Mouse (Mus musculus) kidney, postnatal 4 days (tissue): Measurements from ENCODE around the gene 1700122O11Rik.

ENCODE experiments used
- DNase-seq, 2 experiments: peaks; one replicate each; pipeline ENCODE4 v3.0.0; 2021; ENCODE audit warnings: mixed read lengths in 2 of 2

Gene 1700122O11Rik

GRCm38 (mm10) chr17:48038193-48038592, at the start of gene 1700122O11Rik:
Gene 1700122O11Rik, minus strand, starts transcription at chr17:48038293.
- DNase-seq = no peak

- no peak for DNase-seq
Measured at GRCm38 (mm10) chr17:48080626-48081025, 42.5 kb upstream of the 1700122O11Rik start.

- peak in 1 of 2 experiments; percentile 12 for DNase-seq
Measured at GRCm38 (mm10) chr17:48067729-48068128, 29.6 kb upstream of the 1700122O11Rik start.

GRCm38 (mm10) chr17:48067083-48067614, 29.1 kb upstream of the 1700122O11Rik start:
- DNase-seq = no peak

- no peak for DNase-seq
Measured at GRCm38 (mm10) chr17:48065081-48065501, 27.0 kb upstream of the 1700122O11Rik start.

GRCm38 (mm10) chr17:48064196-48064843, 26.2 kb upstream of the 1700122O11Rik start:
- DNase-seq = no peak

GRCm38 (mm10) chr17:48057382-48057781, 19.3 kb upstream of the 1700122O11Rik start:
- peak in 1 of 2 experiments; percentile 12 for DNase-seq

- DNase-seq = no peak
Measured at GRCm38 (mm10) chr17:48055076-48055816, 17.2 kb upstream of the 1700122O11Rik start.

GRCm38 (mm10) chr17:48053646-48054045, 15.6 kb upstream of the 1700122O11Rik start:
- no peak for DNase-seq

GRCm38 (mm10) chr17:48052338-48053067, 14.4 kb upstream of the 1700122O11Rik start:
- no peak for DNase-seq

- DNase-seq = no peak
Measured at GRCm38 (mm10) chr17:48051638-48052337, 13.7 kb upstream of the 1700122O11Rik start.

GRCm38 (mm10) chr17:48045631-48046030, 7.5 kb upstream of the 1700122O11Rik start:
- DNase-seq = peak; percentile 88 to 90

GRCm38 (mm10) chr17:48043154-48043880, 5.2 kb upstream of the 1700122O11Rik start:
- DNase-seq = no peak

GRCm38 (mm10) chr17:48041351-48042287, 3.5 kb upstream of the 1700122O11Rik start:
- peak; percentile 65 to 75 for DNase-seq

GRCm38 (mm10) chr17:48039232-48039866, 1.3 kb upstream of the 1700122O11Rik start:
- peak; percentile 78 to 88 for DNase-seq

GRCm38 (mm10) chr17:48036921-48037320, 1.2 kb downstream of the 1700122O11Rik start:
- DNase-seq = no peak

GRCm38 (mm10) chr17:48031521-48032430, 6.3 kb downstream of the 1700122O11Rik start:
- DNase-seq = peak; percentile 69 to 77

GRCm38 (mm10) chr17:48029241-48029640, 8.9 kb downstream of the 1700122O11Rik start:
- peak; percentile 40 to 56 for DNase-seq

- DNase-seq = peak; percentile 40 to 59
Measured at GRCm38 (mm10) chr17:48028250-48028649, 9.8 kb downstream of the 1700122O11Rik start.
